Comparison of ENCODE assay signal across 9 mouse cellular contexts in genomic region chr4:120665782-120666181, GRCm38 (mm10). TPM values are rescaled to one million over a fixed set of nuclear protein-coding genes. Genes with fewer than 3 reads are reported as not detected.
DNase-seq lines count a peak whose midpoint lies in the region; ATAC-seq and TF ChIP-seq lines count a peak whose summit lies in the region.
"Had no signal": no experiment of that assay in that cellular context is flagged by ENCODE, and none has a peak within 500 bp of the region (broad histone marks: within the 10 kb centered on the region; RNA-seq: fewer than 3 reads in every experiment).

No protein-coding gene starts in this region.

- TF ChIP-seq CTCF in stomach, postnatal 0 days (IDR thresholded peaks at IDR 0.05; ENCODE audit: low read depth), result no peak

- no peak for TF ChIP-seq EP300 in stomach, postnatal 0 days (optimal IDR thresholded peaks at IDR 0.05)

- no peak overlapping the region for H3K9ac ChIP-seq in heart, embryonic 12.5 days
- no peak overlapping the region for H3K9ac ChIP-seq in kidney, embryonic 16.5 days (replicated peaks; ENCODE audit: low read length)
- H3K9ac ChIP-seq in stomach, postnatal 0 days (ENCODE audit: low read length), result no peak overlapping the region

- H3K4me3 ChIP-seq in heart, embryonic 12.5 days, result no peak overlapping the region
- H3K4me3 ChIP-seq in kidney, embryonic 16.5 days (ENCODE audit: low read length), result no peak overlapping the region
- no peak overlapping the region for H3K4me3 ChIP-seq in stomach, postnatal 0 days (ENCODE audit: low read depth, low read length)

- peaks cover 30% of the 10 kb centered on the region for H3K4me1 ChIP-seq in heart, embryonic 12.5 days (replicated peaks)
- peaks cover 18% of the 10 kb centered on the region for H3K4me1 ChIP-seq in kidney, embryonic 16.5 days (ENCODE audit: insufficient read depth, low read length)
- H3K4me1 ChIP-seq in stomach, postnatal 0 days (replicated peaks; ENCODE audit: control insufficient read depth, insufficient read depth), result no peaks in the 10 kb centered on the region

- H3K27me3 ChIP-seq in heart, embryonic 12.5 days (replicated peaks), result peaks cover 15% of the 10 kb centered on the region
- peaks cover 9% of the 10 kb centered on the region; the same call in 1 of the 2 replicates for H3K27me3 ChIP-seq in kidney, embryonic 16.5 days (ENCODE audit: insufficient read depth, low read length)
- H3K27me3 ChIP-seq in stomach, postnatal 0 days (ENCODE audit: control insufficient read depth, insufficient read depth, low read length), result no peaks in the 10 kb centered on the region

- WGBS in heart, embryonic 12.5 days, result 65% methylated on average over 7 of the region's 7 CpGs
- WGBS in kidney, embryonic 16.5 days, result 23% methylated on average over 7 of the region's 7 CpGs
- 63% methylated on average over 7 of the region's 7 CpGs for WGBS in stomach, postnatal 0 days

- DNase-seq in heart, postnatal 4 days, result no peak
- DNase-seq in testis, postnatal 14 days (ENCODE audit: low spot score), result peak; percentile 44
- DNase-seq in testis, postnatal 10 days (ENCODE audit: low spot score), result no peak
- no peak for DNase-seq in stomach, postnatal 0 days (ENCODE audit: low spot score)
- no peak for DNase-seq in right cerebral cortex, postnatal 25 days
- DNase-seq in left cerebral cortex, adult 18-20 months (ENCODE audit: low spot score in 2 of 2), result no peak

- no peaks in the 10 kb centered on the region for H3K36me3 ChIP-seq in heart, embryonic 12.5 days
- H3K36me3 ChIP-seq in kidney, embryonic 16.5 days (ENCODE audit: insufficient read depth, low read length), result no peaks in the 10 kb centered on the region
- no peaks in the 10 kb centered on the region for H3K36me3 ChIP-seq in stomach, postnatal 0 days (ENCODE audit: control insufficient read depth, insufficient read depth, low read length)

- no peak for ATAC-seq in heart, embryonic 12.5 days (ENCODE audit: insufficient number of reproducible peaks, low FRiP score)
- peak; percentile 27; the same call in 1 of the 2 replicates for ATAC-seq in kidney, embryonic 16.5 days (ENCODE audit: low FRiP score, low TSS enrichment)
- no peak for ATAC-seq in stomach, postnatal 0 days (ENCODE audit: low FRiP score, low TSS enrichment)

- peak overlapping the region; percentile 51; the same call in 1 of the 2 replicates for H3K27ac ChIP-seq in heart, embryonic 12.5 days (ENCODE audit: poor library complexity, severe bottlenecking)
- H3K27ac ChIP-seq in kidney, embryonic 16.5 days (ENCODE audit: low read length), result 0 out of 2 replicates have a peak overlapping the region, but pooled peaks have one; percentile 11
- H3K27ac ChIP-seq in stomach, postnatal 0 days (replicated peaks), result 0 out of 2 replicates have a peak overlapping the region, but pooled peaks have one; percentile 30
- H3K27ac ChIP-seq: macrophage had no signal

- 0 out of 2 replicates have a peak, but pooled peaks cover 3% of the 10 kb centered on the region for H3K9me3 ChIP-seq in heart, embryonic 12.5 days (replicated peaks)
- no peaks in the 10 kb centered on the region for H3K9me3 ChIP-seq in kidney, embryonic 16.5 days (ENCODE audit: low read length)
- H3K9me3 ChIP-seq in stomach, postnatal 0 days (ENCODE audit: control insufficient read depth, low read length), result no peaks in the 10 kb centered on the region

- H3K4me2 ChIP-seq in heart, embryonic 12.5 days, result peak overlapping the region; percentile 100
- H3K4me2 ChIP-seq in kidney, embryonic 16.5 days (replicated peaks; ENCODE audit: low read depth, low read length), result 0 out of 2 replicates have a peak overlapping the region, but pooled peaks have one; percentile 100
- no peak overlapping the region; the same call in 1 of the 2 replicates for H3K4me2 ChIP-seq in stomach, postnatal 0 days (replicated peaks; ENCODE audit: low read depth)

RNA-seq across cellular contexts. Expression of gene Cited4, which starts 0.6 kb away (rescaled TPM):
- 41.2 and 43.6 TPM in 2 replicates for polyA plus RNA-seq in heart, embryonic 12.5 days (2016; fragmentation: Nextera tagmentation; extraction: Ambion mirVana)
- 10 to 100 TPM; 78.9 to 84.3 TPM for total RNA-seq in heart, postnatal 4 days (2021)
- polyA plus RNA-seq in kidney, embryonic 16.5 days (2015; fragmentation: Nextera tagmentation; extraction: Ambion mirVana), result 10.6 and 13.1 TPM in 2 replicates
- 29.8 and 31.8 TPM in 2 replicates for polyA plus RNA-seq in stomach, postnatal 0 days (2015; fragmentation: Nextera tagmentation; extraction: Ambion mirVana)
- total RNA-seq in left cerebral cortex, adult 18-20 months (2021), result 10 to 100 TPM; 13.1 to 16.5 TPM
- polyA plus RNA-seq: macrophage had no signal
